Mouse (Mus musculus): Measurements from ENCODE around the gene Prkcg. TPM values are rescaled to one million over a fixed set of nuclear protein-coding genes. Genes with fewer than 3 reads are reported as not detected.

Gene Prkcg
- total and polyA plus RNA-seq, 3 experiments = 0.15 to 3.0 (median 0.17) TPM

DNA sequence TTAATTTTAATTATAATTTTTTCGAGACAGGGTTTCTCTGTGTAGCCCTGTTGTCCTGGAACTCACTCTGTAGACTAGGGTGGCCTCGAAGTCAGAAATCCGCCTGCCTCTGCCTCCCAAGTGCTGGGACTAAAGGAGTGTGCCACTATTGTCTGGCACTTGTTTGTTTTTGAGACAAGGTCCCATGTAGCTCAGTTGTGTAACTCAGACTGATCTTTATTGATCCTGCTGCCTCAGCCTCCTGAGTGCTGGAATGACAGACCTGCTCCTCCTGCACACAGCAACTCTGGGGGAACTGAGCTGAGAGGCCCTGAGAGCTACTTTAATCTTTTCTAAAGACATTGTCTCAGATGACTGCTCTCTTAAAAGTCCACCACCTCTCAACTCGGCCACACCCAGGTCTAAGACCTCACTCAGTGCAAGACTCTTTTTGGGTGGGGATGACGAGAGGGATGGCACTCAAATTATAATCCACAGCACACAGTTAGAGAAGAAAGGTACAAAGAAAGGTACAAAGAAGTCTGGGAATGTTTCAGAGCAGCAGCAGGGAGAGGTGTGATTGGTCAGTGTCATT lies 8.8 kb upstream of the Prkcg start:
- Histone ChIP-seq H3K79me2 (replicated peaks; ENCODE audit: control insufficient read depth, extremely low read depth, insufficient read depth, poor library complexity, severe bottlenecking) (no peaks in the 10 kb centered on the region), H3K27me3 (replicated peaks) (no peaks in the 10 kb centered on the region), H3K4me2 (ENCODE audit: insufficient read depth, low read depth, poor library complexity, severe bottlenecking) (no peak overlapping the region), H3K9ac (ENCODE audit: insufficient read depth, low read depth) (no peak overlapping the region), H3K27ac (ENCODE audit: insufficient read depth, low read depth) (no peak overlapping the region), H3K9me3 (replicated peaks; ENCODE audit: low read length) (no peaks in the 10 kb centered on the region), H3K36me3 (replicated peaks in 1 of 2; ENCODE audit: control insufficient read depth in 1 of 2, insufficient read depth in 1 of 2, low read length in 1 of 2) (no peaks in the 10 kb centered on the region), H3K4me3 (replicated peaks in 1 of 3; ENCODE audit: low read depth in 2 of 3, low read length in 2 of 3, poor library complexity in 1 of 3) (no peak overlapping the region), H3K4me1 (ENCODE audit: control insufficient read depth in 1 of 2, insufficient read depth in 2 of 2) (peaks cover 19 to 63% of the 10 kb centered on the region in 2 experiments)
- TF ChIP-seq POLR2AphosphoS2 (IDR thresholded peaks at IDR 0.05; ENCODE audit: low read depth, low read length) (no peak), CHD2 (IDR thresholded peaks at IDR 0.05; ENCODE audit: low read length) (no peak), ZNF384 (IDR thresholded peaks at IDR 0.05; ENCODE audit: low read depth, low read length) (no peak), CHD1 (IDR thresholded peaks at IDR 0.05; ENCODE audit: low read depth, low read length) (no peak), RAD21 (IDR thresholded peaks at IDR 0.05; ENCODE audit: low read depth, low read length) (no peak), UBTF (IDR thresholded peaks at IDR 0.05; ENCODE audit: low read depth, low read length) (no peak), SIN3A (IDR thresholded peaks at IDR 0.05; ENCODE audit: low read length) (no peak), RCOR1 (conservative IDR thresholded peaks at IDR 0.05; ENCODE audit: low read depth, low read length) (no peak), JUND (conservative IDR thresholded peaks at IDR 0.05; ENCODE audit: low read depth, low read length) (no peak), KAT2A (IDR thresholded peaks at IDR 0.05; ENCODE audit: insufficient replicate concordance, low read length) (no peak), GABPA (IDR thresholded peaks at IDR 0.05; ENCODE audit: insufficient replicate concordance, low read depth, low read length) (no peak), USF1 (IDR thresholded peaks at IDR 0.05; ENCODE audit: low read depth, low read length) (no peak), JUN (IDR thresholded peaks at IDR 0.05; ENCODE audit: insufficient read depth, low read depth, low read length) (no peak), MAZ (IDR thresholded peaks at IDR 0.05; ENCODE audit: low read depth, low read length) (no peak), ZC3H11A (IDR thresholded peaks at IDR 0.05; ENCODE audit: low read depth, low read length) (no peak), MEF2A (IDR thresholded peaks at IDR 0.05; ENCODE audit: borderline replicate concordance, low read depth, low read length) (no peak), ELF1 (IDR thresholded peaks at IDR 0.05; ENCODE audit: low read depth, low read length) (no peak), ZKSCAN1 (IDR thresholded peaks at IDR 0.05; ENCODE audit: borderline replicate concordance, low read depth, low read length) (no peak), ZMIZ1 (IDR thresholded peaks at IDR 0.05; ENCODE audit: low read depth, low read length) (no peak), E2F4 (IDR thresholded peaks at IDR 0.05; ENCODE audit: insufficient replicate concordance, low read depth, low read length) (no peak)
- dilution Hi-C loops (cut with MboI; ENCODE audit: extremely low pct_ligation_motif_present, extremely low pct_unique_long_range_greater_than_20kb, low sequenced_read_pairs) (no loop called here), in situ Hi-C loops (cut with MboI; ENCODE audit: low pct_ligation_motif_present, low pct_unique_long_range_greater_than_20kb, low sequenced_read_pairs) (no loop called here)
- no peak for DNase-seq (ENCODE audit: extremely low read depth)

DNA sequence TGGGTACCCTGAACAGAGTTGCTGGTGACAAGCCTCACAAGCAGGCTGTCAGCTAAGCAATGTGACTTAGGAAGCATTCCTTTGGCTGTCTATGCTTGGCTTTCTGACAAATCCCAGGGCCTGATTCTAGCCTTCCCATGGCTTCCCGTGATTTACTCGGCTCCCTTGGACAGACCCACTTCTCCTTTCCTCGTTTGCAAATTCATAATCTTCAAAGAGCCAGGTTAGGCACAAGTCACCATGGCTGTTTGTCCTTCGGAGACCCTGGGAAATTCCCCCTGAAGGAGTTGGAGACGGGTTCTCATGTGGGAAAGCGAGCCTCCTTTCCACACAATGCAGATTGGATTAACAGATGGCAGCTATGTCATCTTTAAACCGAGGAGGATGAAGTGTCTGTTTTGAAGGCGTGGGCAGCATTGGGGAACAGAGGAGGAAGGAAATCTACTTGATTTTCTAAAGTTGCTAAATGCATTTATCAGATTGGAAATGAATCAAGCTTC lies 8.3 kb upstream of the Prkcg start:
- in situ Hi-C loops (cut with MboI; ENCODE audit: low pct_ligation_motif_present, low pct_unique_long_range_greater_than_20kb, low sequenced_read_pairs) (no loop called here), dilution Hi-C loops (cut with MboI; ENCODE audit: extremely low pct_ligation_motif_present, extremely low pct_unique_long_range_greater_than_20kb, low sequenced_read_pairs) (no loop called here)
- Histone ChIP-seq H3K27ac (ENCODE audit: insufficient read depth, low read depth) (no peak overlapping the region), H3K4me2 (ENCODE audit: insufficient read depth, low read depth, poor library complexity, severe bottlenecking) (no peak overlapping the region), H3K9ac (ENCODE audit: insufficient read depth, low read depth) (no peak overlapping the region), H3K27me3 (replicated peaks) (no peaks in the 10 kb centered on the region), H3K36me3 (replicated peaks in 1 of 2; ENCODE audit: control insufficient read depth in 1 of 2, insufficient read depth in 1 of 2, low read length in 1 of 2) (no peaks in the 10 kb centered on the region), H3K9me3 (replicated peaks; ENCODE audit: low read length) (no peaks in the 10 kb centered on the region), H3K4me3 (replicated peaks in 1 of 3; ENCODE audit: low read depth in 2 of 3, low read length in 2 of 3, poor library complexity in 1 of 3) (no peak overlapping the region), H3K4me1 (ENCODE audit: control insufficient read depth in 1 of 2, insufficient read depth in 2 of 2) (peaks cover 20 to 62% of the 10 kb centered on the region in 2 experiments), H3K79me2 (replicated peaks; ENCODE audit: control insufficient read depth, extremely low read depth, insufficient read depth, poor library complexity, severe bottlenecking) (no peaks in the 10 kb centered on the region)
- no peak for DNase-seq (ENCODE audit: extremely low read depth)
- TF ChIP-seq NELFE (IDR thresholded peaks at IDR 0.05; ENCODE audit: low read depth, low read length) = no peak
- TF ChIP-seq MXI1 (IDR thresholded peaks at IDR 0.05; ENCODE audit: low read depth, low read length) = no peak
- TF ChIP-seq CHD1 (IDR thresholded peaks at IDR 0.05; ENCODE audit: low read depth, low read length) = no peak
- no peak for TF ChIP-seq JUN (IDR thresholded peaks at IDR 0.05; ENCODE audit: insufficient read depth, low read depth, low read length)
- no peak for TF ChIP-seq PAX5 (IDR thresholded peaks at IDR 0.05; ENCODE audit: low read length)
- TF ChIP-seq MEF2A (IDR thresholded peaks at IDR 0.05; ENCODE audit: borderline replicate concordance, low read depth, low read length) = no peak
- no peak for TF ChIP-seq RCOR1 (conservative IDR thresholded peaks at IDR 0.05; ENCODE audit: low read depth, low read length)
- no peak for TF ChIP-seq POLR2AphosphoS2 (IDR thresholded peaks at IDR 0.05; ENCODE audit: low read depth, low read length)
- no peak for TF ChIP-seq SIN3A (IDR thresholded peaks at IDR 0.05; ENCODE audit: low read length)
- no peak for TF ChIP-seq JUND (conservative IDR thresholded peaks at IDR 0.05; ENCODE audit: low read depth, low read length)
- no peak for TF ChIP-seq BHLHE40 (IDR thresholded peaks at IDR 0.05; ENCODE audit: low read depth, low read length)
- TF ChIP-seq CTCF (conservative IDR thresholded peaks at IDR 0.05 in 1 of 2, IDR thresholded peaks at IDR 0.05 in 1 of 2; ENCODE audit: low read depth in 2 of 2, low read length in 2 of 2) = no peak
- TF ChIP-seq ZC3H11A (IDR thresholded peaks at IDR 0.05; ENCODE audit: low read depth, low read length) = no peak
- no peak for TF ChIP-seq IRF4 (IDR thresholded peaks at IDR 0.05; ENCODE audit: low read depth, low read length)
- no peak for TF ChIP-seq SMC3 (IDR thresholded peaks at IDR 0.05; ENCODE audit: low read depth, low read length)
- TF ChIP-seq RAD21 (IDR thresholded peaks at IDR 0.05; ENCODE audit: low read depth, low read length) = no peak
- TF ChIP-seq TBP (conservative IDR thresholded peaks at IDR 0.05; ENCODE audit: low read depth, low read length) = no peak
- TF ChIP-seq KAT2A (IDR thresholded peaks at IDR 0.05; ENCODE audit: insufficient replicate concordance, low read length) = no peak
- TF ChIP-seq ETS1 (conservative IDR thresholded peaks at IDR 0.05; ENCODE audit: low read depth, low read length) = no peak
- TF ChIP-seq ZKSCAN1 (IDR thresholded peaks at IDR 0.05; ENCODE audit: borderline replicate concordance, low read depth, low read length) = no peak
